Mouse (Mus musculus): ENCODE results near the gene Rbm17. TPM values are rescaled to one million over a fixed set of nuclear protein-coding genes. Genes with fewer than 3 reads are reported as not detected.
"Not testable (repeated sequence)": the region's sequence is repeated elsewhere in the genome, so short reads cannot be mapped to it uniquely, and the experiment has no call there.

Gene Rbm17
- polyA plus RNA-seq, 1 experiment from 2014 or later, result 107 TPM

DNA sequence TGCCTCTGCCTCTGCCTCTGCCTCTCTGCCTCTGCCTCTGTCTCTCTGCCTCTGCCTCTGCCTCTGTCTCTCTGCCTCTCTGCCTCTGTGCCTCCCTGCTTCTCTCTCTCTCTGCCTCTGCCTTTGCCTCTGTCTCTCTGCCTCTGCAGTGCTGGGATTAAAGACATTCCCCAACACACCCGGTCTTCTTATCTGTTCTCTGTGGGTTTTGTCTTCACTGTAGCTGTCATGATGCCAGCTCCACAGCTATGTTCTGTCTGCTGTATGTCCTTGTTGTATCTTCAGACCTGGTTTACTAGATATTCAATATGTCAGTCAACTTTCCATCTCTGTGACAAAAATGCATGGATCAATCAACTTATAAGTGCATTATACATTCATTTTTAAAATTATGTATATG is 62.4 kb downstream of the Rbm17 start:
- H3K4me2 ChIP-seq; H3K27ac ChIP-seq; H3K9me3 ChIP-seq (replicated peaks); H3K4me3 ChIP-seq; H3K36me3 ChIP-seq; H3K27me3 ChIP-seq (replicated peaks); ATAC-seq; H3K9ac ChIP-seq: not testable (repeated sequence)
- WGBS (ENCODE audit: insufficient replicate concordance), result 0% methylated on average over 1 of the region's 1 CpGs
- peaks cover 26% of the 10 kb centered on the region for H3K4me1 ChIP-seq

GRCm38 (mm10) chr2:11535966-11536365 is 68.0 kb downstream of the Rbm17 start:
- Histone ChIP-seq H3K4me3 (peak overlapping the region; percentile 54), H3K27ac (no peak overlapping the region), H3K9me3 (replicated peaks) (no peaks in the 10 kb centered on the region), H3K27me3 (replicated peaks) (no peaks in the 10 kb centered on the region), H3K9ac (no peak overlapping the region), H3K4me2 (peak overlapping the region; percentile 81), H3K36me3 (no peaks in the 10 kb centered on the region), H3K4me1 (peaks cover 18% of the 10 kb centered on the region)
- ATAC-seq, result no peak
- 55% methylated on average over 8 of the region's 8 CpGs for WGBS (ENCODE audit: insufficient replicate concordance)

Other genes with a start within 250 kb of the Rbm17 start
- 10.3 and 11.7 TPM in 2 replicates for gene Pfkfb3, start 50.1 kb downstream of the Rbm17 start, polyA plus RNA-seq (2016; fragmentation: Nextera tagmentation; extraction: Ambion mirVana)
- not detected in 2 replicates for gene Gm17490, start 22.1 kb upstream of the Rbm17 start, polyA plus RNA-seq (2016; fragmentation: Nextera tagmentation; extraction: Ambion mirVana)
- gene Il2ra, start 38.7 kb upstream of the Rbm17 start, polyA plus RNA-seq (2016; fragmentation: Nextera tagmentation; extraction: Ambion mirVana), result not detected in 2 replicates
- 1.7 and 2.1 TPM in 2 replicates for gene Il15ra, start 101.1 kb upstream of the Rbm17 start, polyA plus RNA-seq (2016; fragmentation: Nextera tagmentation; extraction: Ambion mirVana)
- gene Fbh1, start 173.4 kb upstream of the Rbm17 start, polyA plus RNA-seq (2016; fragmentation: Nextera tagmentation; extraction: Ambion mirVana), result 42.8 and 44.4 TPM in 2 replicates
- 13.0 and 16.1 TPM in 2 replicates for gene Ankrd16, start 173.7 kb upstream of the Rbm17 start, polyA plus RNA-seq (2016; fragmentation: Nextera tagmentation; extraction: Ambion mirVana)

All from liver, embryonic 12.5 days (tissue).